21 mouse cellular contexts compared by ENCODE assay signal in the genomic region with DNA sequence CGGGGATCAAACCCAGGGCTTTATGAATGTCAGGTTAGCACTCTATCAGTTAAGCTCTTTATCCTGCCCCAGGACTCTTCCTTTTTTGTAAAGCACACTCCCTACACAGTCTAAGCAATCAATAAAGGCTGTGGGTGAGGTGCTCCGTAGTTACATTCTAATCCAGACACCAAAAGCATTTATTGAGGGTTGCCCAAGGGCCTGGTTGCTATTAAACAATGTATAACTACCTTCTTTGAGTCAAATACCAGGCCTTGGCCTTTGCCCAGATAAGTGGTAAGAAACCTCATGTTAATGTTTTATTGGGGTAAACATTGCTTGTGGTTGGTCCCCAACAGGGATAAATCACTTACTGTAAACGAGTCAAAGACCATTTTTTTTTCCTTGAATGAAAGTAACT. TPM values are rescaled to one million over a fixed set of nuclear protein-coding genes. Genes with fewer than 3 reads are reported as not detected.
DNase-seq lines count a peak whose midpoint lies in the region; ATAC-seq and TF ChIP-seq lines count a peak whose summit lies in the region.
"Had no signal": no experiment of that assay in that cellular context is flagged by ENCODE, and none has a peak within 500 bp of the region (broad histone marks: within the 10 kb centered on the region; RNA-seq: fewer than 3 reads in every experiment).

No protein-coding gene starts in this region.

- H3K27me3 ChIP-seq in intestine, embryonic 14.5 days (replicated peaks; ENCODE audit: control insufficient read depth, insufficient read depth, low read length), result no peaks in the 10 kb centered on the region
- no peaks in the 10 kb centered on the region for H3K27me3 ChIP-seq in small intestine, adult 2 months (ENCODE audit: control insufficient read depth, insufficient read depth, low read length)
- no peaks in the 10 kb centered on the region for H3K27me3 ChIP-seq in liver, postnatal 0 days (ENCODE audit: insufficient read depth, low read length)
- H3K27me3 ChIP-seq: embryonic facial prominence, embryonic 15.5 days; neural tube, embryonic 12.5 days had no signal

- no peak for TF ChIP-seq POLR2A in small intestine, adult 2 months (IDR thresholded peaks at IDR 0.05; ENCODE audit: low read depth, low read length)

- 0 out of 2 replicates have a peak overlapping the region, but pooled peaks have one; percentile 5 for H3K27ac ChIP-seq in intestine, embryonic 14.5 days (ENCODE audit: low read depth)
- peak overlapping the region; percentile 91 for H3K27ac ChIP-seq in small intestine, adult 2 months (ENCODE audit: insufficient read depth, low read depth, low read length)
- H3K27ac ChIP-seq in liver, postnatal 0 days (ENCODE audit: low read depth), result no peak overlapping the region
- H3K27ac ChIP-seq: embryonic facial prominence, embryonic 15.5 days; forebrain, embryonic 10.5 days; heart, embryonic 10.5 days; hindbrain, embryonic 14.5 days; left cerebral cortex, adult 2 months; neural tube, embryonic 12.5 days had no signal

- WGBS in intestine, embryonic 14.5 days, result 18% methylated on average over 3 of the region's 3 CpGs
- WGBS in small intestine, adult 2 months, result 19% methylated on average over 3 of the region's 3 CpGs
- 55% methylated on average over 3 of the region's 3 CpGs for WGBS in liver, postnatal 0 days (ENCODE audit: insufficient replicate concordance)

- DNase-seq in intestine, embryonic 14.5 days (ENCODE audit: low spot score), result no peak
- DNase-seq in kidney, adult 18-20 months, result peak; percentile 63
- peak; percentile 63 for DNase-seq in kidney, postnatal 10 days
- DNase-seq in thymus, postnatal 0 days (ENCODE audit: low spot score), result no peak
- no peak for DNase-seq in layer of hippocampus, adult 18-20 months (ENCODE audit: low spot score in 2 of 2)
- no peak for DNase-seq in cerebellum, adult 18-20 months
- no peak for DNase-seq in liver, postnatal 0 days
- DNase-seq: adrenal gland, postnatal 36 days; cerebellum, adult 9-11 months; embryo, embryonic 11 days; liver; lung, postnatal 4 days; right cerebral cortex, postnatal 25 days had no signal

- H3K4me3 ChIP-seq in intestine, embryonic 14.5 days (ENCODE audit: low read depth, low read length), result no peak overlapping the region
- no peak overlapping the region for H3K4me3 ChIP-seq in small intestine, adult 2 months (ENCODE audit: low read depth, low read length)
- no peak overlapping the region for H3K4me3 ChIP-seq in liver, postnatal 0 days (ENCODE audit: low read depth, low read length)
- H3K4me3 ChIP-seq: embryonic facial prominence, embryonic 15.5 days; forebrain, embryonic 10.5 days; heart, embryonic 10.5 days; left cerebral cortex, adult 2 months; neural tube, embryonic 12.5 days had no signal

- peak; percentile 81 for ATAC-seq in intestine, embryonic 14.5 days (replicated peaks; ENCODE audit: low FRiP score, low TSS enrichment, low read depth)
- ATAC-seq in liver, postnatal 0 days, result no peak

- no peak overlapping the region for H3K9ac ChIP-seq in intestine, embryonic 14.5 days (ENCODE audit: low read length)
- H3K9ac ChIP-seq in liver, postnatal 0 days (replicated peaks), result no peak overlapping the region
- H3K9ac ChIP-seq: embryonic facial prominence, embryonic 15.5 days; hindbrain, embryonic 14.5 days; neural tube, embryonic 12.5 days had no signal

- no peaks in the 10 kb centered on the region for H3K36me3 ChIP-seq in intestine, embryonic 14.5 days (ENCODE audit: control insufficient read depth, insufficient read depth, low read length)
- no peaks in the 10 kb centered on the region for H3K36me3 ChIP-seq in small intestine, adult 2 months (ENCODE audit: control insufficient read depth, insufficient read depth, low read length)
- no peaks in the 10 kb centered on the region for H3K36me3 ChIP-seq in liver, postnatal 0 days (replicated peaks; ENCODE audit: insufficient read depth, low read length)
- H3K36me3 ChIP-seq: embryonic facial prominence, embryonic 15.5 days; forebrain, embryonic 10.5 days; heart, embryonic 10.5 days; neural tube, embryonic 12.5 days had no signal

- no peak for TF ChIP-seq CTCF in small intestine, adult 2 months (IDR thresholded peaks at IDR 0.05; ENCODE audit: extremely low read depth, insufficient read length, insufficient replicate concordance, low read depth, low read length)
- no peak for TF ChIP-seq CTCF in liver, postnatal 0 days (IDR thresholded peaks at IDR 0.05; ENCODE audit: low read depth)

- no peak for TF ChIP-seq EP300 in liver, postnatal 0 days (IDR thresholded peaks at IDR 0.05; ENCODE audit: low read depth)

- no peaks in the 10 kb centered on the region for H3K9me3 ChIP-seq in intestine, embryonic 14.5 days (ENCODE audit: control insufficient read depth, low read length)
- H3K9me3 ChIP-seq in liver, postnatal 0 days (ENCODE audit: low read length), result no peaks in the 10 kb centered on the region
- H3K9me3 ChIP-seq: embryonic facial prominence, embryonic 15.5 days; forebrain, embryonic 10.5 days; heart, embryonic 10.5 days; neural tube, embryonic 12.5 days had no signal

- H3K4me2 ChIP-seq in intestine, embryonic 14.5 days (ENCODE audit: low read length), result no peak overlapping the region
- H3K4me2 ChIP-seq in liver, postnatal 0 days (ENCODE audit: low read depth, low read length), result no peak overlapping the region
- H3K4me2 ChIP-seq: embryonic facial prominence, embryonic 15.5 days; hindbrain, embryonic 14.5 days; midbrain, embryonic 11.5 days; neural tube, embryonic 12.5 days had no signal

- H3K4me1 ChIP-seq in intestine, embryonic 14.5 days (replicated peaks; ENCODE audit: control insufficient read depth, insufficient read depth, low read length), result no peaks in the 10 kb centered on the region
- H3K4me1 ChIP-seq in small intestine, adult 2 months (ENCODE audit: control insufficient read depth, insufficient read depth, insufficient read length, low read length), result peaks cover 23% of the 10 kb centered on the region; the same call in 1 of the 2 replicates
- H3K4me1 ChIP-seq in liver, postnatal 0 days (ENCODE audit: insufficient read depth), result peaks cover 11% of the 10 kb centered on the region
- H3K4me1 ChIP-seq: embryonic facial prominence, embryonic 15.5 days; neural tube, embryonic 12.5 days had no signal

RNA-seq across cellular contexts. Expression of a gene that starts 13.4 kb away (rescaled TPM):
- polyA plus RNA-seq in intestine, embryonic 14.5 days (2014; fragmentation: Nextera tagmentation; extraction: Ambion mirVana), result 82.1 and 83.1 TPM in 2 replicates
- polyA plus RNA-seq in small intestine, adult 2 months (2012; rRNA removed), result 38.7 and 59.2 TPM in 2 replicates
- 60.0 and 68.2 TPM in 2 replicates for polyA plus RNA-seq in thymus, postnatal 0 days (2015; fragmentation: Nextera tagmentation; extraction: Ambion mirVana)
- 10 to 100 TPM; 56.1 to 59.0 TPM for total RNA-seq in layer of hippocampus, adult 18-20 months (2021)
- polyA plus RNA-seq in liver, postnatal 0 days (2015; fragmentation: Nextera tagmentation; extraction: Ambion mirVana), result 33.6 and 37.3 TPM in 2 replicates

Comparison
In these comparisons a context has a peak if more than half of its experiments do, and no peak if none do; other contexts are left out.
1. DNase-seq: peak in kidney, adult 18-20 months (single experiment) and kidney, postnatal 10 days (single experiment); none in intestine, embryonic 14.5 days (single experiment), thymus, postnatal 0 days (single experiment), layer of hippocampus, adult 18-20 months (0 of 2), cerebellum, adult 18-20 months (0 of 2) and liver, postnatal 0 days (single experiment).